Mouse (Mus musculus) layer of hippocampus, adult 8-10 months (tissue): Measurements from ENCODE around the gene Slc22a12. TPM values are rescaled to one million over a fixed set of nuclear protein-coding genes. Genes with fewer than 3 reads are reported as not detected.

Source experiments
- DNase-seq, 2 experiments: peaks; one replicate each; pipeline ENCODE4 v3.0.0; 2022; ENCODE audit warnings: low spot score in 2 of 2
- total RNA-seq, 4 experiments: library from RNA; stranded (reverse); gene quantifications; 2 replicates each; pipeline ENCODE4 v1.2.4; 2022

The Slc22a12 gene
- total RNA-seq, 4 experiments from 2014 or later, result 0.50 to 1.3 (median 0.96) TPM

DNA sequence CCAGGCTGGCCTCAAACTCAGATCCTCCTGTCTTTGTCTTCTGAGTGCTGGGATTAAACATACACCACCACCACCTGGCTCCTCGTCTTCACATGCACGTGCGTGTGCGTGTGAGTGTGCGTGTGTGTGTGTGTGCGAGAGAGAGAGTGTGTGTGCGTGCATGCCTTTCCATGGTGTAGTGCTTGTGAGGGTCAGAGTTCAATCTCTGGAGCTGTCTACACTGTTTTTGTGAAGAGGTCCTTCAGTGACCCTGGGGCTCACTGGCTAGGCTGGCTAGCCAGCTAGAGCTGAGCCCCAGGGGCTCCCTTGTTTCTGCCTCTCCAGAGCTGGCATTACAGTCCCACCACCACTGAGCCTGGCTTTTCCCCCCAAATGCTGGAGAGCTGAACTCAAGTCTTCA is 1.3 kb downstream of the Slc22a12 start:
- DNase-seq, result no peak

DNA sequence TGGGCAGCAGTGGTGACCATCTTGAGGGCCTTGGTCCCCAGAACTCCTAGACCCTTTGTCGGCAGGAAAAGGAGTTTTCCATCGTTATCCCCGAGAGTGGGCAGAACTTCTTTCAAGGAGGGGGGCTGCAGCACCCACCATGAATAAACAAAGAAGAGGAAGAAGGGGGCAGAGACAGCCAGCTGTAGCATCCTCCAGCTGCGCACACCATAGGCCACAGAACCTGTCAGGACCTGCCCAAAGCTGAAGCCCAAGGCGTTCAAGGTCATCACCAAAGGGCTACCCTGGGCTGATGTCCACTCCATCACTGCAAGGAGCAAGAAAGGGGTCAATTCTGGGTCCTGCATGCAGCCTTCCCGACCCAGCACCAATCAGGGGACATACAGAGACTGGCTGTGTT is 2.6 kb downstream of the Slc22a12 start:
- DNase-seq, result no peak

DNA sequence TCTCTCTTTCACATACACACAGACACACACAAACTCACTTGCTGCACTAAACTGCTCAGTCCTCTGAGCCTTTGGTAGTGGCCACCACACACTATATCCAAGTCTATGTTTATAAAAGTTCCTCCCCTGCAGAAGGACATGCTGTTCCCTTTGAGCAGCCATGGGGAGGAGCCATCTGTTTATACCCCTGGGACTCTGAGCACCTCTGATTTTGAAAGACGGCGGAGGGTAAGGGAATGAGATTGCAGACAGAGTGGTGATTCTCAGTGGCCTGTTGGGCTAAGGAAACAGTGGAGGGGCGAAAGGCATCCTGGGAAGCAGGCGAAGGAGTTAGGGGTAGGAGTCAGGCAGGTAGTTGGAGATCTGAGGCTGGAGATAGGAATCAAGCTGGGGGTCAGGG is 3.2 kb downstream of the Slc22a12 start:
- DNase-seq, result no peak

- no peak for DNase-seq
Measured at GRCm38 (mm10) chr19:6538546-6538945, 4.3 kb downstream of the Slc22a12 start.

DNA sequence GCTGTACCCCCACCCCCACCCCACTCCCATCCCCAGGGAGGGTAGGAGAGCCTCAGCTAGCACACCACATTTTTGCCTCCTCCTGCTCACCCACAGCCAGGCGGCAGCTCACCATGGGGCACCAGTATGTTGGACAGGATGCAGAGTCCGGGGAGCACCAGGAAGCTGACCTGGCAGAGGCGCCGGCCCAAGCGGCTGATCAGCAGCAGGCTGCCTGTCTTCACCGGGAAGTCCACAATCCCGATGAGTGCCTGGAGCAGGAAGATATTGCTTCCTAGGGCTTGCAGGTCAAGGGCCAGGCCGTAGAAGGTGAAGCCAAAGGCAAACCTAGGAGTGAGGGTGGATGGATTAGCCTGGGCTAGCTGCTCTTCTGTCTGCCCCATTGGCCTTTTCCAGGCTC is 5.3 kb downstream of the Slc22a12 start:
- DNase-seq, result no peak

DNA sequence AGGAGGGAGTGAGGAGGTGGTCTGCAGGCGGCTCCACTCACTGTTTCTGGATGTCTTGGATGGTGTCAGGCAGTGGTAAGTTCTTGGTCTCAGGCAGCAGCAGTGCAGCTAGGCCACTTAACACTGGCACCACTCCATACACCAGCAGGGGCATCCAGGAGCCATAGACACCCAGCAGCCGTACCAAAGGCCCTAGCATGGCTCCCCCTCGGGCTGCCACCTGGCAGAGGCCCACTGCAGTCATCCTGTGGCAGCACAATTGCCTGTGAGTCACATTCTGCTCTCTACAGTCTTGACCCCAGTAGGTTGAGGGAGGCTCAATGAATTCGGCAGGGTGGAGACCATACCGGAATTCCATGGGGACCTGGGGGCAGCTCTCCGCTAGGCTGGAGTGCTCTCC is 6.1 kb downstream of the Slc22a12 start:
- DNase-seq, result no peak

- no peak for DNase-seq
Measured at GRCm38 (mm10) chr19:6536201-6536600, 6.6 kb downstream of the Slc22a12 start.

- no peak for DNase-seq
Measured at GRCm38 (mm10) chr19:6534118-6534415, 8.8 kb downstream of the Slc22a12 start.

GRCm38 (mm10) chr19:6533290-6534117 is 9.3 kb downstream of the Slc22a12 start:
- DNase-seq, result no peak

GRCm38 (mm10) chr19:6532656-6533055 is 10.2 kb downstream of the Slc22a12 start:
- DNase-seq, result no peak

- no peak for DNase-seq
Measured at GRCm38 (mm10) chr19:6531832-6532471, 10.9 kb downstream of the Slc22a12 start.

GRCm38 (mm10) chr19:6531011-6531631 is 11.7 kb downstream of the Slc22a12 start:
- DNase-seq, result no peak

GRCm38 (mm10) chr19:6530359-6530758 is 12.5 kb downstream of the Slc22a12 start:
- no peak for DNase-seq

- DNase-seq, result no peak
Measured at GRCm38 (mm10) chr19:6529265-6529985, 13.4 kb downstream of the Slc22a12 start.

GRCm38 (mm10) chr19:6527839-6528531 is 14.8 kb downstream of the Slc22a12 start:
- DNase-seq, result no peak

GRCm38 (mm10) chr19:6527439-6527838 is 15.4 kb downstream of the Slc22a12 start:
- DNase-seq, result no peak

GRCm38 (mm10) chr19:6526010-6526409 is 16.8 kb downstream of the Slc22a12 start:
- DNase-seq, result no peak

- DNase-seq, result no peak
Measured at GRCm38 (mm10) chr19:6525023-6525422, 17.8 kb downstream of the Slc22a12 start.

DNA sequence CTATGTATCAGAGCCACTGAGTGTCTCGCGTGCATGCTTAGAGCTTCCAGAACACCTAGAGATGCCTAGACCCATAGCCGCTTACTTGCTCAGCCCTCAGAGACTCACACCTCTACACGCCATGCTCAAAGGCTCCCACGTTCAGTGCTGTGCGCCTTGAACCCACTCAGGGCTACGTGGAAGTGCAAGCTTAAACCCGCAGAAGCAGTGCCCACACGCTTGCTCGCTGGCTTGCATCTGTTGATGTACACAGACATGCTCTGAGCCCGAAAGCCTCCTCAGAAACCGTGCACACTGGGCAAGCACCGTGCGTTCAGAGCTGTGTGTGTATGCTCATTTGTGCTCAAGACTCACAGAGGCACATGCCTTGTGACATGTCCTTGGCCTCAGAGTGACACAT is 20.5 kb downstream of the Slc22a12 start:
- DNase-seq, result no peak

DNA sequence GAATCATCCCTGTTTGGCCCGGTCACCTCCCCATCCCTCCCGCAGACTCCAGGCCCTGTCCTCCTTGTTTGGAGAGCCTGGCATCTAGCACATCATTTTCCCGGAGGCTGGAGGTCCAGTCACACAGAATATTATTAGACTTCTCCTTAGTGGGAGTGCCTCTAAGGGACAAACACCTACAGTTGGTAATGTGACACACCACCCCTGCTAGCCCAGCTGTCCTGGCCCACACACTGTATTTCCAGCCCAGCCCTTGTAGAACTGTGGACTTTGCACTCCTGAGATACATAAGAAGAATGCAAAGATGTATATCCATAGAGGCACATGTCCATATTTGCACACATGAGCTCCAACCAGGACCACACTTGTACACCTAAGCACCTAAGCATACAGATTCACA is 21.2 kb downstream of the Slc22a12 start:
- no peak for DNase-seq

DNA sequence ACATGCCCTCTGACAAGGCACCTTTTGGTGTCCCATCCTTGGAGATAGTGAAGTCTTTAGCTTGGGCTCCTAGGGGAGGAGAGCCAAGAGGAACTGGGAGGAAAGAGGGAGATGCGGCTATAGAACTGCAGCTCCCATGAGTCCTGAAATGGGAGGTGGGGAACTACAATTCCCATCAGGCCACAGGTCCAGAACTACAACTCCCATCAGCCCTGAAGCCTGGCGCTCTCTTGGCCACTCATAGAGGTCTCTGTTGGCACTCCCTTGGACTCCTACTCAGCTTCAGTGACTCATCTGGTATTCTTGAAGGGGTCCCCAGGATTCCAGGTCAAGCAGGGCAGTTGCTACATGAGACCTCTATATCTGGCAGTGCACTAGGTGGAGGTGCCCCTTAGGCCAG is 23.3 kb downstream of the Slc22a12 start:
- no peak for DNase-seq
